Mouse (Mus musculus) neutrophil, adult 5-6 weeks (primary cell): Measurements from ENCODE around the gene Pde4b. TPM values are rescaled to one million over a fixed set of nuclear protein-coding genes. Genes with fewer than 3 reads are reported as not detected.

Source experiments
- ATAC-seq: fragments of 151-379, 151-347 bp; 2 replicates; pipeline ENCODE4 v1.8.0; 2017; ENCODE audit warnings: mild to moderate bottlenecking, moderate TSS enrichment; ENCODE audit not compliant: insufficient number of reproducible peaks, poor library complexity, low FRiP score, severe bottlenecking; ENCODE audit errors: extremely low read depth
- total RNA-seq: library from RNA; stranded (forward); fragments of 200-1000 nt; gene quantifications from 2 replicates; pipeline ENCODE4 v1.2.3, GENCODE M21; 2017

The Pde4b gene
- total RNA-seq, 1 experiment from 2014 or later, result 238 TPM

DNA sequence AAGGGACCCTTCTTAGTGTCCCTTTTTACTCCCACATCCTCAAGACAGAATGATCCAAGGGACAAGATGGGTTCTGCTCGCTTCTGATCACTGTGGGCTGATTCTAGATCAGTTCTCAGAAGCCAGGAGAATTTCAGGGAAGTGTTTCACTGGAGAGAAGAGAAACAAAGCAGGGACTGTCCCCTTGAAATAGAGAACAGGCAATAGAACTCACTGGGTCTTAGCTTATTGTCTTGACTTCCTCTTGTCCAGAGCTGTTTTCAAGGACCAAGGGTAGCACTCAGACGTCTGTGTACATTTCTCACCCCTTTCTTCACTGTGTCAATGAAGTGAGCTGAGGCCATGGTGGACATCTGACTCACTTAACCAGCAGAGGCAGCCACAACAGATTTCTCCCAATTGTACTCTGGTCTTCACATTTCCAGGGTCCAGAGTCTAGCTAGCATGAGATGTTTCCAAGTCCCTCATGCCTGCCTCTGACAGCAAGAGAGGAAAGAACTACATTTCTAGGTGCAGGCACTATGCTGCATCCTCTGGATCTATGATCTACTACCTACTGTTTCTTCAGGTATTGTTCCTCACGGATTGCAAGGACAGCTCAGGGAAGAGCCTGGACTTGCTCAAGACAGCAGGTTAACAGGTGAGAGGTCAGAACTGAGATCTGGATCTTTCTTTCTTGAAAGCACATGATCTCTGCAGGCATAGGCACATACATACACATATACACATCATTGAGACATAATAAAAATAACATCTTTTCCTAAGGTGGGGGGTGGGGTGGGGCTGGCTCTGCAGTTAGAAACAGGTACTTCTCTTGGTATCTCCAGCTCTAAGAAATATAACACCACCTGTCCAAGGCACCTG lies 427.9 kb downstream of the Pde4b start:
- peak; percentile 13; the same call in 1 of the 2 replicates for ATAC-seq

DNA sequence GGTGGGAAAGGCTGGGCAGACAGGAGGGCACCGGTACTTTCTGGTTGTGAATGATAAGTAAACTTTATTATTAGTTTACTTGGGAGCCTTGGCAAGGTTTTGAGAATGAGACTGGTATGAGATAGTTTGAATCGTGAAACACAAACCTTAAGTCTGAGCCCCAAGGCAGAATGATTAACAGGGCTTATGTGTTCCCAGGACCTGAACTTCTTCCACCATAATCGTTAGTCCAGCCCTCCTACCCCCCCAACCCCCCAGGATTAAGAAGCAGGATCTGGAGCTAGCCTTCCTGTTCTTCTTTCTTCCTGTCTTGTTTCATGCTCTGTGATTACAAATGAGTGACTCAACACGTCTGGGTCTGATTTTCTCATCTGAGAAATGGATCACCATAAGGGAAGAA lies 429.1 kb downstream of the Pde4b start:
- no peak for ATAC-seq

GRCm38 (mm10) chr4:102516982-102517630 lies 429.8 kb downstream of the Pde4b start:
- ATAC-seq, result peak; percentile 81

DNA sequence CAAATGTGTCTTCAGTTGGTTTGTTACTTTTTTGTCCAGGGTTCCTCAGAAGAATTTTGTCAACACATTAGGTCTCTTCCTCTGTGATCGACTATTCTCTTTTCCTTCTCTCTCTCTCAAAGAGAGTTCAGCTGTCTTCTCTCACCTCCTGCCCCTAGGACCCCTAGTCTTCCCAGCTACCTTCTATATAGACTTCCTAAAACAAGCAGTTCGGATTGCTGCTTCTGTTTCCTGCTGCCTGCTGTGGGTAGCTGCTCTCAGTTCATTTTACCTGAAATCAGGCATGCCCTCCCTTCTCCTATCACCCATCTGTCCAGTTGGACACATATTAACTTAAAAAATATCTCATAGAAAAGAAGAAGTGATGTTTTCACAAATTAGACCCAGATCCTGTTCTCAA lies 430.3 kb downstream of the Pde4b start:
- ATAC-seq, result 0 out of 2 replicates have a peak, but pooled peaks have one; percentile 0

DNA sequence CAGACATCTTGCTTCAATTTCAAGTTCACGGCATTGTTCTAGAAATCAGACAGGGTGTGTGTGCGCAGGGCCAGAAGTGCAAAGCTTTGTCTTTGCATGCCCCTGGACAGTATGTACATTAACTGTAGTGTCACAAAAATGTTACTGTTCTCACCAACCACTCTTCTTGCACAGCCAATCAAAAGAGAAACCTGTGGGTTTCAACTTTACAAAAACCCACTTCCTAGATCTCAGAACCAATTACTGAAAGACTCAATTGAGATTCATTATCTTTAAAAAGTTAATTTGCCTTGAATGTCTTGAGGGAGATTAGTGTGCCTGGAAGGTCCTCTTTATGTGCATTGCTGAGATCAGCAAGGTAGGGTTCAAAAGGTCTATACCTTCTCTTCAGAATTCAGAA lies 431.0 kb downstream of the Pde4b start:
- no peak for ATAC-seq

DNA sequence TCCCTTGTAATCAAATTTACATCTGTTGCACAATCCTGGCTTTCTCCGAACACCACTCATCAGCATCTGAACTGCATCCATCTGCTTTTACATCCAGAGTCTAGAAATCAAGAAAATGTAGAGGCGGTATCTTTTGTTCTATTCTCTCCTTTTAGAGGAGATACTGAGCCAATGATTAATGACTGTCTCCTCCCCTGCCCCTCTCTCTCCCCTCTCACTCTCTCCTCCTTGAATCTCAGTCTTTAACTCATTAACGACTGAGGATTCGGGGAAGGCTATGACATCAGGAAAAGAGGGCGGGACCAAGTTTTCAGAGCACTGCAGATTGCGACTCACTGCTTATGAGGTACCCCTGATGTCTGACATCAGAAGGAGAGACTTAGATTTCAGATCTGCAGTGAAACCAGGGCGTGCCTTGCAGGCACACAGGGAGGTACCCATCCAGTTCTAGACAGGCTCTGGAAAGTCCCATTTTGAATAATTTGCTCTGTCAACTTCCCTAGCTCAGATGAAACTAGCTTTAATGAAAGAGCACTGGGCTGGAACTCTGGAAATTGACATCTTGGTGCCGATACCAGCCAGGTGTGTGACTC lies 433.4 kb downstream of the Pde4b start:
- ATAC-seq, result no peak

- no peak for ATAC-seq
Observed at GRCm38 (mm10) chr4:102521434-102521833, 434.1 kb downstream of the Pde4b start.

GRCm38 (mm10) chr4:102527361-102527760 lies 440.0 kb downstream of the Pde4b start:
- ATAC-seq, result no peak

- no peak for ATAC-seq
Observed at GRCm38 (mm10) chr4:102530797-102531196, 443.5 kb downstream of the Pde4b start.

DNA sequence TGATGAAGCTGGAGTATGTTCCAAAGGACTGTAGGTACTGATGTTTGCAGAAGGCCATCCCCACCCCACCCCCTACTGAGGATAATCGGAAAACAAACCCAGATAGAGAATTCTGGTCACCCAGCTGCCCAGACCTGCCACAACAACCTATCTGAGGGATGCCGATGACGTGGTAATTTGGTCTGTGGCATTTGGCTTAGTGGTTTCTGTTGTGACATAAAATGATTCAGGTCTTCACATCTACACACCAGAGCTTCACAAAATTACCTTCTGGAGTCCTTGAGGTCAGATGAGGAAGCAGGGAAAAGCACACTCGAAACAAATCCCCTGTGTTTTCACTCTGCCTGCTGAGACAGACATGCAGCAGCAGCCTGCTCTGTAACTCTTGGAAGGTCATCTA lies 444.4 kb downstream of the Pde4b start:
- peak; percentile 60 for ATAC-seq

- no peak for ATAC-seq
Observed at GRCm38 (mm10) chr4:102533183-102534048, 446.1 kb downstream of the Pde4b start.

- peak; percentile 53 for ATAC-seq
Observed at GRCm38 (mm10) chr4:102534049-102534730, 446.8 kb downstream of the Pde4b start.

GRCm38 (mm10) chr4:102535886-102536285 lies 448.5 kb downstream of the Pde4b start:
- no peak for ATAC-seq

- no peak for ATAC-seq
Observed at GRCm38 (mm10) chr4:102538266-102538665, 450.9 kb downstream of the Pde4b start.

GRCm38 (mm10) chr4:102538793-102539192 lies 451.4 kb downstream of the Pde4b start:
- no peak for ATAC-seq

GRCm38 (mm10) chr4:102539598-102540180 lies 452.3 kb downstream of the Pde4b start:
- ATAC-seq, result no peak

DNA sequence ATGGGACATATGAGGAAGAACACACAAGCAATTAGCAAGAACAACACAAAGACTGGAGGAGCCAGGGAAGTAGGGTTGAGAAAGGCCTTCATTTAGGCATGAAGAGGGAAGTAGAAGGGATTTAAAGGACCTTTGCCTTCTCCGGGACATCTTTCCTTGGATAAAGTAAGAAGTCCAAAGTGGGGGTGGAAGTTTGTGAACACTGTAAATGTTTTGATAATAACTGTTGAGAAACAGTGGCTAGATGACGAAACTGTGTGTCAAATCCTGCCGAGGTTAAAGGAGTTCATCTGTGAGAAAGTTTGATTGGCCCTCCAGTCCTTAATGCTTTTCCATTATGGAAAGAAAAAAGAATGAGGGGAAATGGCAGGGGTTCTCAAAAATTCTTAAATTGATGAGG lies 455.6 kb downstream of the Pde4b start:
- no peak for ATAC-seq

DNA sequence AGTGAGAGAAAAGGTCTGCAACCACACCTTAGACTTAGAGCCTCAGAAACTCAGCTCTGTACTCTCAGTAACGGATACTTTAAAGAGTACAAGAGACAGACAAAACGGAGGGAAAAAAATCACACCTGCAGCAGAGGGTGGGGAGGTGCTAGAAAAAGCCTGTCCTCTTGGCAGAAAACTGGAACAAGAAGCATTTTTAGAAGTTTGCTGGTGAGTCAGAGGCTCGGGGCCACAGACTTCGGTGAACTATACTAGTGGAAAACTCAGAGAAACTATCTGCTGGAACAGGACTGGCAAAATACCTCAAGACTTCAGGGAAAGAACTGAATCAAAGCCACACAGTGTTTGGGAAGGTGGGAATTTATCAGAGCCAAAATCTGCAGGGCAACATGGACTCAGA lies 457.9 kb downstream of the Pde4b start:
- no peak for ATAC-seq
